Mouse (Mus musculus) E14TG2a.4 (cell line): ENCODE measurements around the gene Cxcl16.

Source experiments
- CTCF ChIP-seq: conservative IDR thresholded peaks from 2 replicates; pipeline ENCODE4 v1.5.1; 2014; ENCODE audit warnings: low read length
- NANOG ChIP-seq: IDR thresholded peaks from 2 replicates; pipeline ENCODE4 v1.6.1; 2014; ENCODE audit warnings: borderline replicate concordance, low read length, mixed read lengths
- POU5F1 ChIP-seq: IDR thresholded peaks from 2 replicates; pipeline ENCODE4 v1.6.1; 2014; ENCODE audit warnings: low read length, borderline replicate concordance

- no peak for TF ChIP-seq CTCF
- no peak for TF ChIP-seq NANOG
- no peak for TF ChIP-seq POU5F1
Observed at GRCm38 (mm10) chr11:70500476-70500812, 40.7 kb upstream of the Cxcl16 start.
